Mouse (Mus musculus): Measurements from ENCODE around the gene Il2ra. TPM values are rescaled to one million over a fixed set of nuclear protein-coding genes. Genes with fewer than 3 reads are reported as not detected.

Gene Il2ra
- total RNA-seq, 2 experiments from 2014 or later = 0.20 to 0.35 TPM

DNA sequence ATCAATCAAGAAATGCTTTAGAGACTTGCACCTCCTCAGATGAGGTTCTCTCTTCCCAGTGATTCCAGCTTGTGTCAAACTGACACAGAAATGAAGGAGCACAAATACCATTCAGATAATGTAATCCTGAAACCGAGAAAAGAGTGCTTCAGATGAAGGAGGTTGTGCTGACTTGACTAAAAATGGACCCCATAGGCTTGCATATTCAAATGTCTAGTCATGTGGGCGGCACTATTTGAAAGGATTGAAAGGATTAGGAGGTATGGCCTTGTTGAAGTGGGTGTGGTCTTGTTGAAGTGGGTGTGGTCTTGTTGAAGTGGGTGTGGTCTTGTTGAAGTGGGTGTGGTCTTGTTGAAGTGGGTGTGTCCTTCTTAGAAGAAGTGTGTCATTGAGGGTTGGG is 57.3 kb downstream of the Il2ra start:
- no peak for DNase-seq (ENCODE audit: low spot score in 2 of 2)

DNA sequence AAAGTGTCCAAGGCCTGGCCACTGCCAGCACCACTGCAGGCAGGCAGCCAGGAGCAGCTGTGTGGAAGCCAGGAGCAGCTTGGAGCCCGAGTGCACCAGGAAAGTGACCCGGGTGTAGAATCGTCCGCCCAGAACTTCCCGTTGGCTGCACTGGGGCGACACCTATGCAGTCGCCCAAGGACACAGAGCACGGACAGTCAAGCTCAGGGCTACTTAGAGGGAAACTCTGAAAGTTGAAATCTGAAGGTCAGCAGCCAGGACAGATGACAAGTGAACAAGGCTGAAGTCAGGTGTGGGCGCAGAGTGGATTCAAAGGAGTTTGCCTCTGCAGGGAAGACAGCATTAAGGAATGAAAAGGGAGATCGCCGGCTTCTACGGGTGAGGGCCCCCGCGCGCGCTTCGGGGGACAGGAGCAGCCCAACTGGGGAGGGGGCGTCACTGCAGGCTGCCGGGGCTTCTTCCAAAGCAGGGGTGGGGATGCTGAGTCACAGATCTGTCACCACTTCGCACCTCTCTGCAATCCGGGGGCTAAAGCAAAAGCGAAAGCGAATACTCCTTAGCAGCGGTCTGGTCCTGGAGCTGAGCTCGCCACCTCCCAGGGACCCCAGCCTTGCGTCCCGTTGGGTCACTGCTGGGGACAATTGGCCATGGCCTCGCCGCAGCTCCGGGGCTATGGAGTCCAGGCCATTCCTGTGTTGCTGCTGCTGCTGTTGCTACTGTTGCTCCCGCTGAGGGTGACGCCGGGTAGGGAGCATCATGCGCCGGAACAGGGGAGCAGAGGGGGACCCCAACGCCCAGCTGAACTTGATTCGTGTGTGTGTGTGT is 62.8 kb downstream of the Il2ra start, which contains the start of gene Il15ra:
Gene Il15ra, plus strand, starts transcription at position 90 of the 825 bp plus-strand sequence.
- DNase-seq (ENCODE audit: low spot score in 2 of 2) = peak; percentile 64 to 72

DNA sequence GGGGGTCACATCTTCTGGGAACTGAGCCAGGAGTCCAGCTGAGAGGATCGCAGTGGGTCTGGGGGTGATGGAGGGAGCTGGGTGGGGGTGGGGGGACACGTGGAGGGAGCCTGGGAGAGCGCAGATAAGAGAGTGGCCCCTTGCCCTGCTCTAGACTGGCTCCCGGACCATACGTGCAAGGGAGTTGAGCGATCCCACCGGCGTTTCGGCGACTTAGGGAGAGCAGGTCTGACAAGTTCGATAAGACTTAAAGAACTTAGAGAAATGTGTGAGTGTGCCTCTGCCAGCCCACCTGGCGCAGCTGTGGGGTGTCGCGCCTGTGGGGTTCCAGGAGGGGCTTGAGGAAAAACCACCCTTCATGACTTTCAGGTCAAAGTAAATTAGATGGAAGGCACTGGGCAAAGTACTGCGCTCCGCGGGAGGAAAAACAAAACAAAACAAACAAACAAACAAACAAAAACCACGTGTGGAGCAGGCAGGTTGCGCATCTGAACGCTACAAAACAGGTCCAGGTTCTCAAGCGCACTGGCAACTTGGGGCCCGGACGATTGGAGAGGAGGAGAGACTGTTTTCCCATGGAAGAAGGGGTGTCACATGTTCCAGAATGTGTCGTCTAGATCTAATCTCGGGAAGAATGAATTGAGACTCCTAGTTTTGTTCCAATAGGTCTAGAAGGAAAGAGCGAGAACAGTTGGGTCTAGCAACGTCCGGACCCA is 63.6 kb downstream of the Il2ra start:
- DNase-seq (ENCODE audit: low spot score in 2 of 2) = peak in 1 of 2 experiments; percentile 23

DNA sequence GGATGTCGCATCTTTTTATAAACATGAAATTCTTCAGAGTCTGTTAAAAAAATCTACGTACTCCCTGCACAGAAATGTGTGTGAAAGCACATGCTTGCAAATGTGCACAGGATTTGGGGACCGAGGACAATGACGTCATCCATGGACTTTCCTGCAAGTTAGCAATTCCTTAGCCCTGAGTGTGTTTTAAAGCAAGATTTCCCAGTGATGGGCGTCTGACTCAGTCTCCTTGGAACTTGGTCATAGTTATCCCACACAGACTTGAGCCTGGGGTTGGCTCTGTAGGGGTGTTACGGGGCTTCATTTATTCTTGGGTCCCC is 64.1 kb downstream of the Il2ra start:
- DNase-seq (ENCODE audit: low spot score in 2 of 2) = no peak

DNA sequence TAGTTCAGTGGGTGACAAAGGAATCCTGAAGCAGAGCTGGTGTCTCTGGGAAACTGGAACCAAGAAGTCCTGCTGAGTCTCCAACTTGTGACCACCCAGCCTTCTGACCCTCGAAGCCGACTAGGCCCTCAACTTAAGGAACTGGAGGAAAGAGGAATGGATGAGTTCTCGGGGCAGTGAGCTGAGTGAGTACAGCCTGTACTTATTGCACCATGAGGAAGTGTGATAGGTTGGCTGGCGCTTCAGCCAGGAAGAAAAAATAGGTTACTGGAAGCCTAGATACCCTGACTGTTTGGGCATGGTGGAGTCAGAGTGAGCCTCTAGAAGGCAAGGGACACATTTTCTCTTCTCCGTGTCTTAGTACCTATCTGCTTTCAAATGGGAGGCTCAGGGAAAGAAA is 65.9 kb downstream of the Il2ra start:
- no peak for DNase-seq (ENCODE audit: low spot score in 2 of 2)

DNA sequence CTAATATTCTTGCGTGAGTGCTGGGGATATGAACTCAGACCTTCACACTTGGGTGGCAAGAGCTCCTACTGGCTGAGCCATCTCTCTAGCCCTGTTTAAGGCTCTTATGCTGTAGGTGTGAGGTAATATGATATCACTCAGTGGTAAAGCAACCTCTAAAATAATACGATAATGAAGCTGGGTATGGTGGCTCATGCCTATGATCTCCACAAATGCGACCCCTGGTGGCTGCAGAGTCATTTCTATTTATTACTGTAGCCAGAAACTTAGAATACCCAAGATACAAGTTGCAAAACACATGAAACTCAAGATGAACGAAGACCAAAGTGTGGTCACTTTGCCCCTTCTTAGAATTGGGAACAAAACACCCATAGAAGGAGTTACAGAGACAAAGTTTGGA is 67.5 kb downstream of the Il2ra start:
- DNase-seq (ENCODE audit: low spot score in 2 of 2) = peak in 1 of 2 experiments; percentile 18

DNA sequence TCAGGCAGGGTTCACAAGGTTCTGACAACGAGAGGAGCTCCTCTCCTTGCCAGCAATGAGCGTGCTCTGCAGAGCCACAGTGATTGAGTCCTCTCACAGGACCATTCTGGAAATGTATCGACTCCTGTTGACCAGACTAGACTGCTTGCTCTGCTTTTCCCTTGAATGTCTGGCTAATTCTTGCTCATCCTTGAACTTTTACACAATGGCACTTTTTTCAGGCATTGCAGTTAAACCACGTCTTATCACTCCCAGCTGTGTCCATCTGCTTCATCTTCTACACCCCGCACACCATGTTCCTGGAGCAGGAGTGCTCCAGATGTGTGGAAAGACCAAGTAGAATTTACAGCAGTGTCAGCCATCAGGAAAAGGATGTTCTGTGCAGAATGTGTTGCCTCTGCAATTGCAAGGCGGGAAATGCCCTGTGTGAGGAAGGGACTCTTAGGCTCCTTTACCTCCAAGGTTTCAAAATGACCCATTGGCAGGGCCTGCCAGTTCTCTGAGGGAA is 69.9 kb downstream of the Il2ra start:
- DNase-seq (ENCODE audit: low spot score in 2 of 2) = no peak

DNA sequence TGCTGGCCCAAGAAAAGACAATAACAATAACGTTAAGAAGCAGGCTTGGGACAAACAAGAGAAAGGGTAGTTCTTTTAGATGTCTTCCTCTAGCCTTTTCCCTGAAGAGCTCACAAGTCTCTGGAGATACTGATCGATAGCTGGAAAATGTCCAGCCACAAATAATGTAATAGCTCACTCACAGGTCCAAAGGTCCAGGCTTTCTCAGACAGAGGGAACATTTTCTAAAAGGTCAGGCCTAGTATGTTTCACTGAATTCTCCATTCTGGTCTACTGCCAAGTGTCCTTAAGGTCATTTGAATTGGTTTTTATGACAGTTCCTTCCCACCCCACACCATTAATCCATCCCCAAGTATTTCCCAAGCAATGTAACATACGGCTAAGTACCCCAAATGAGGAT is 70.4 kb downstream of the Il2ra start:
- DNase-seq (ENCODE audit: low spot score in 2 of 2) = no peak

DNA sequence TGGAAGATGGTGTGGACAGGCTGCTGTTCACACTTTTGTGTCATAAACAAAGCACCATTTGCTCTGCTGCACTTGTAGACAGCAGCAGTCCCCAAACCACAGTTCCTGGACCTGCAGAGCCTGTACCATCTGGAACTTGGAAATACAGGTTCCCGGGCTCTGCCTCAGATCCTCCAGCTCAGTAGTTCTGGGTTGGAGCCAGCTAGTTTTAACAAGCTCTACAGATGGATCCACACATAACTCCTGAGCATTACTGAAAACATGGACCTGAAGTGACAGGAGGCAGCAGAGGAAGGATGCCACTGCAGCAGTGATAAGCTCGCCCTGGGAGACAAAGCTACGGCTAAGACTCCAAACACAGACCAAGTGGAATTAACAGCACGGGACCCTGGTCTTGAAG is 71.9 kb downstream of the Il2ra start:
- no peak for DNase-seq (ENCODE audit: low spot score in 2 of 2)

DNA sequence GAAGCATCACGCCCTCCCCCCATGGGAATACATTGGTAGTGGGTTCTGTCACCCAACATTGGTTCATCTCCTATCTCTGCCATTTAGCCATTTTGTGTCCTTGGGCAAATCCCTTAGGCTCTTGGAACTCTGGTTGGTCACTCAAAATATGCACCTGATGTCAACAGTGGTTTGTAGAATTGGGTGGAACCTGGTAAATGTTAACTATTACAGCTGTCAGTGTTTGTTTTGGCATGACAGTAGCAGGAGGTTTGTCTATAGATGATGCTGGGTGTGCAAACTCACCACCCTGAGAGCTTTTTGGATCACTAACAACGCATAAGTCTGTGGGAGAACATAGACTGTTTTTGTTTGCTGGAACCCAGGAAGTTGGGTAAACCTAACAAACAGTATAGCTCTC is 76.0 kb downstream of the Il2ra start:
- DNase-seq (ENCODE audit: low spot score in 2 of 2) = no peak

DNA sequence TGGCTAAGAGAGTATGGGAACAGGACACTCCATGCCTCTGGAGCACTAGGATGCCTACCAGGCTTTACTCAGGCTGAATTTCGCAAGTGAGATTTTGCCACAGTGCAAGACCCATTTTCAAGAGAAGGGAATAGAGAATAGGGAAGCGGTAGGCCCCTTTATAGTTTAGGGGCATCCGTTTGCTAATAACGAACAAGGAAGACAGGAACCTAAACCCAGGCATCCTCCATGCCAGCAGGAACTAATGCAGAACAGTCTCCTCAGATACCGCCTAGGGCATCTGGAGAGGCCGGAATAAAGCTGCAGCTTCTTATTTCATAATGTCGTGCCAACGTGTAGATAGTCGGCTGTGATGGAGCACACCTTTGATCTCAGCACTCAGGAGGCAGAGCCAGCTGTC is 80.0 kb downstream of the Il2ra start:
- DNase-seq (ENCODE audit: low spot score in 2 of 2) = no peak

DNA sequence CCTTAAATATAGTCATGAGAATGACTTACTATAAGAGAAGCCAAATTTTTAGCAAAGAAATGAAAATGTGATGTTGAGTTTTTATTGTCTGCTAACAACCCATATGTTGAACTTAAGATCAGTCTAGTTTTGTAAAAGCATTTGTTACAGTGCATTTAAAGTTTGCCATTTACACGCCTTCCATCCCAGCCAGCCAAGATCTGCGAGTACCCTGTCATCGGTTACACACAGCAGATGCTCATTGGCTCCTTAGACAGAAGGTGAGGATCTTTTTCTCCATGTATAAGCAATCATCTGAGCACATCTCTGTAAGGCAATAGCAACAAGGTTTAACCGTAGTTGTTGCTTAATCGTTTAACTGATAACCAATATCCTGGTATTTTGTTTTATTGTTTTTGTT is 85.0 kb downstream of the Il2ra start:
- DNase-seq (ENCODE audit: low spot score in 2 of 2) = no peak

DNA sequence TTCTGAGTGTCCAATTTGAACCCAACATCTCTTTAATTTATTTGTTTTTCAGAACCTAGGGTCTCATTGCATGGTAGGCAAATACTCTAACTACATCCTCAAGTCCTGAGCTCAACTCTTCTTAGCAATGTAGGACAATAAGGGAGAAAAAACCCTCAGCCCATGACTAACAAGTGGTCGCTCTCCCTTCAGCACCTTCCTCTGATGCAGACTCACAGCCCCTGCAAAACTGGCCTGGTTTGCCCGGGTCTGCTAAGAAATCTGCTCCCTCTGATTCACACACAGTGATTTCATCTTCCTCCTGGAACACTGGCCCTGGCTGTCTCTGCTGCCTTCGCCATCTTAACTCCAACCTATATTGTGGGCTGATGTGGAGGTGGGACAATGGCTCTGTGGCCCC is 86.5 kb downstream of the Il2ra start:
- no peak for DNase-seq (ENCODE audit: low spot score in 2 of 2)

DNA sequence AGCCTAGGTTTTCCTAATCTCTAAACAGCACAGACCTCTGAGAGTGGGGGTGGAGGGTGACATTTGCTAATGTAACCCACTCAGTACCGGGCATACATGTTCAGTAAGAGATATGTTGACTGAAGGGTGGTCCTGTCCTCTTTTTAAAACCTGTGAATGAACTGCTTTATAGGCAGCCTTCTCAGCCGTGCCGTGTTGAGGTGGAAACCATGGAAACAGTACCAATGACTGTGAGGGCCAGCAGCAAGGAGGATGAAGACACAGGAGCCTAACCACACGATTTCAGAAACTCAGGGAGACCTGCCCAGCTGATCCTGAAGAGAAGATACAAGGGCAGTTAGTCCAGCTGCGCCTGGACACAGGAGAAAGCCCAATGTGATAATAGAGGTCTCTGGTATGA is 90.4 kb downstream of the Il2ra start:
- no peak for DNase-seq (ENCODE audit: low spot score in 2 of 2)

DNA sequence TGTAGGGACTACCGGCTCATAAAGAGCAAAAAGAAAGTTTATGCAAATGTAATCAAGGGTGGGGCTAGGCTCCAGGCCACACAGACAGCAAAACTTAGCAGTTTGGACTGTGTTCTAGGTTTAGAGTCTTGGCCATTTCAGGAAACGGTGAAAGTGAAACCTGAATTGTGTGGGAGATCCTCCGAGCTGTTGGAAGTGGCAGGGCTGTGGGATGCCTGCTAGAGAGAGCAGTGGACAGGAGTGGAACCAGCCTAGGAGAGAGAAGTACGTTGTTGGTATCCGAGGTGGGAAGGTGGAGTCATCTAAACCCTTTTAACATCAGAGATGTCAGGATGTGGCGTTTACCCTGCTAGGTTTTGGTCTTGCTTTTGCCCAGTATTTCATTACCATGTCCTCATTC is 93.2 kb downstream of the Il2ra start:
- no peak for DNase-seq (ENCODE audit: low spot score in 2 of 2)

DNA sequence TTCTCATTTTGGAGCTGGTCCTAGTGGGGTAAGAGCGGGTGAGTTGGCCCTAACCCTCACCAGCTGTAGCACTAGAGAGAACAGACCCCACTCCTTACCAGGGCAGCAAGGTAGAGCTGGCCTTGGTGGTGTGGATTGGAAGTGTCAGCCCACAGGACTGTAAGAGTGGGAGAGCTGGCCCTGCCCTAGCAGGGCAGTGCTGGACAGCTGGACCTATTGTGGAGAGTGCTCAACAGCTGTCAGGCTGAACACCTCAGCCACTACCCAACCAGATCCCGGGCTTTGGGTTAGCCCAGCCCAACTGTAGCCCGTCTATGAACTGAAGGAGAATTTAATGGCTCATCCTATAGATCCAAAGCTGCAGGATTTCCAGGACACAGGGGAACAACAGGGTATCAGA is 96.2 kb downstream of the Il2ra start:
- no peak for DNase-seq (ENCODE audit: low spot score in 2 of 2)

DNA sequence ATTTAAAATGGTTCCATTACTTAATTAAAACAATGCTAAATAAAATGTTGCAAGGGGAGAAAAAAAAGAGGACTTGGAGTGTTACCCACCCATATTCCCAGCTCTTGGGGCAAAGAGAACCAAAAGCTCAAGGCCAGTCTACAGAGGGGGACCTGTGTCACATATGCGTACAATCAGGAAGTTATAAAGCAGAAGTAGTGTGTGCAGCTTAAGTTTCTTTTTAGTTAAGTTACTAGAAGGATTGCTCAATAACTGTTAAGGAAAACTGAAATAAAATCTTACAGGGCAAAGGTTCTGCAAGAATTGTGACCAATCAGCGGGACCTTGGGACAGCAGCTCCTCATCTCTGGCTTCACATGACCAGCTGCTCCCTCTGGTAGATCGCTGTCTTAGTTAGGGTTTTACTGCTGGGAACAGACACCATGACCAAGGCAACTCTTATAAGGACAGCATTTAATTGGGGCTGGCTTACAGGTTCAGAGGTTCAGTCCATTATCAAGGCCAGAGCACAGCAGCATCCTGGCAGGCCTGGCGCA is 97.0 kb downstream of the Il2ra start:
- no peak for DNase-seq (ENCODE audit: low spot score in 2 of 2)

Other genes with a start within 250 kb of the Il2ra start
- 100 to 1,000 TPM; 162 to 232 TPM for gene Pfkfb3, start 88.7 kb upstream of the Il2ra start, total RNA-seq (2021)
- 100 to 1,000 TPM; 105 to 113 TPM for gene Rbm17, start 38.7 kb upstream of the Il2ra start, total RNA-seq (2021)
- not detected for gene Gm17490, start 16.5 kb upstream of the Il2ra start, total RNA-seq (2021)
- 10 to 100 TPM; 25.0 to 26.0 TPM for gene Il15ra, start 62.5 kb downstream of the Il2ra start, total RNA-seq (2021)
- 10 to 100 TPM; 70.2 to 80.3 TPM for gene Fbh1, start 134.8 kb downstream of the Il2ra start, total RNA-seq (2021)
- 10 to 100 TPM; 29.2 to 34.9 TPM for gene Ankrd16, start 135.1 kb downstream of the Il2ra start, total RNA-seq (2021)